Mouse (Mus musculus) midbrain, embryonic 13.5 days (tissue): Measurements from ENCODE around the gene Srsf2. TPM values are rescaled to one million over a fixed set of nuclear protein-coding genes. Genes with fewer than 3 reads are reported as not detected.

ENCODE experiments used
- ATAC-seq: fragments of 200-750 bp; cut with Nextera tagmentation; 2 replicates; pipeline ENCODE4 v1.8.0; 2017; ENCODE audit warnings: mild to moderate bottlenecking, moderate TSS enrichment, moderate library complexity
- H3K27ac ChIP-seq: fragments of 300-500 bp; sonication (generic); 2 replicates; pipeline ENCODE4 v1.5.1; 2015; ENCODE audit warnings: inconsistent platforms, mild to moderate bottlenecking, moderate library complexity
- H3K27me3 ChIP-seq: fragments of 300-500 bp; sonication (generic); 2 replicates; pipeline ENCODE4 v1.6.1; 2015; ENCODE audit warnings: mild to moderate bottlenecking, inconsistent platforms
- H3K36me3 ChIP-seq: fragments of 300-500 bp; sonication (generic); 2 replicates; pipeline ENCODE4 v1.6.1; 2015; ENCODE audit warnings: mild to moderate bottlenecking, inconsistent platforms
- H3K4me1 ChIP-seq: fragments of 300-500 bp; sonication (generic); replicated peaks from 2 replicates; pipeline ENCODE4 v1.6.1; 2015; ENCODE audit warnings: inconsistent platforms
- H3K4me2 ChIP-seq: fragments of 300-500 bp; sonication (generic); replicated peaks from 2 replicates; pipeline ENCODE4 v1.6.1; 2015; ENCODE audit warnings: moderate library complexity, mild to moderate bottlenecking, inconsistent platforms
- H3K4me3 ChIP-seq: fragments of 300-500 bp; sonication (generic); replicated peaks from 2 replicates; pipeline ENCODE4 v1.5.1; 2015; ENCODE audit warnings: mild to moderate bottlenecking, inconsistent platforms
- H3K9ac ChIP-seq: fragments of 300-500 bp; sonication (generic); replicated peaks from 2 replicates; pipeline ENCODE4 v1.6.1; 2015; ENCODE audit warnings: mild to moderate bottlenecking, inconsistent platforms
- H3K9me3 ChIP-seq: fragments of 300-500 bp; sonication (generic); 2 replicates; pipeline ENCODE4 v1.6.1; 2016; ENCODE audit warnings: mild to moderate bottlenecking, inconsistent platforms
- WGBS: fragments of 180-500 bp; shearing (Covaris S2); methylation state at CpG from one replicate; pipeline ENCODE4 v1.1.7; 2015; 5-methylcytosine and 5-hydroxymethylcytosine counted together
- polyA plus RNA-seq: library from polyadenylated mRNA; unstranded; fragments of >200 nt; fragmentation: Nextera tagmentation; extraction: Ambion mirVana; gene quantifications from 2 replicates; pipeline ENCODE4 v1.2.1, GENCODE M21; 2015

Gene Srsf2
- polyA plus RNA-seq, 1 experiment from 2014 or later, result 659 TPM

DNA sequence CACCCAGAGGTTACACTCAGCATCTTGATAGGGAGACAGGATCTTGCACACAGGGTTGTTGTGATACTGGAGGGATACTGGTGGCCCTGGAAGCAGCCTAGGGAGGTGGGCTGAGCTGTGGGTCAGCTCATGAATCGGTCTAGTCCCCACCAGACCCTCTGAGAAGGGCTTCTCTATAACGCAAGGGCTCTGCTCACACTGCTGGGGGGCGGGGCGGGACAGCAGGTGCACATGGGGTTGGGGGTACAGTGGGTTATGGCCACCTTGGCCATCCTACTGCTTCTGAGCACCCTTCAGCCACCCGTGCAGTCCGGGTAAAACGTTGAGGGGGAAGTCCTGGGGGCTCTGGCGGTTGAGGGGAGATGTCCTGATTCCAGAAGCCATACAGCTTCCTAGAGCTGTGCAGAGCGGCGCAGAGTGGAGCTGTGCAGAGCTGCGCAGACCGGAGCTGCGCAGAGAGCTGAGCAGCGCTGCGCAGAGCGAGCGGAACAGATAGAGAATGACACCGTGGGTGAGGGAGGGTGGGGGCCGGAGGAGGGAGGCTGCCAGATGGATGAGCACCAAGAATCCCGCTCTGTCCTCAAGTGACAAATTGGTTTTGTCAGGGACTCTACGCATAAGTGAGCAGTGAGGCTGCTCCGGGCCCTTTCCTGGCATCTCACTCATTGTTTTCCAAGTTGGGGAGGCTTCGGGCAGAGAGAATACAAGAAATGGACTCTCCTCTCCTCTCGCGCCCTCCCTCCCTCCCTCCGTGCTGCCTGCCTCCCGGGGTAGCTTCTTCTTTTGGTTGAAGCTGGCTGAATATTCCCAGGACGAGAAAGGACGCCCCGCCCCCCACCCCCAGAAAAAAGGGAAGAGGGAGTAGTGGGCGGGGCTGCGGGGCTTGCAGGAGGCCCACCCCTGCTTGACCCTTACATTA, 41.7 kb downstream of the Srsf2 start:
- Histone ChIP-seq H3K4me2 (peak overlapping the region; percentile 56), H3K9me3 (no peaks in the 10 kb centered on the region), H3K36me3 (no peaks in the 10 kb centered on the region), H3K27me3 (no peaks in the 10 kb centered on the region), H3K9ac (peak overlapping the region; percentile 65), H3K4me3 (peak overlapping the region; percentile 32), H3K4me1 (peaks cover 75% of the 10 kb centered on the region), H3K27ac (peak overlapping the region; percentile 98)
- 5% methylated on average over 30 of the region's 32 CpGs for WGBS
- peak; percentile 95 for ATAC-seq

GRCm38 (mm10) chr11:116810528-116810927, 42.4 kb downstream of the Srsf2 start:
- peaks cover 72% of the 10 kb centered on the region for H3K4me1 ChIP-seq
- 30% methylated on average over 11 of the region's 11 CpGs for WGBS
- no peaks in the 10 kb centered on the region for H3K36me3 ChIP-seq
- H3K4me2 ChIP-seq, result peak overlapping the region; percentile 56
- peak overlapping the region; percentile 65 for H3K9ac ChIP-seq
- H3K27me3 ChIP-seq, result no peaks in the 10 kb centered on the region
- ATAC-seq, result no peak
- peak overlapping the region; percentile 98 for H3K27ac ChIP-seq
- H3K4me3 ChIP-seq, result peak overlapping the region; percentile 32
- H3K9me3 ChIP-seq, result no peaks in the 10 kb centered on the region

DNA sequence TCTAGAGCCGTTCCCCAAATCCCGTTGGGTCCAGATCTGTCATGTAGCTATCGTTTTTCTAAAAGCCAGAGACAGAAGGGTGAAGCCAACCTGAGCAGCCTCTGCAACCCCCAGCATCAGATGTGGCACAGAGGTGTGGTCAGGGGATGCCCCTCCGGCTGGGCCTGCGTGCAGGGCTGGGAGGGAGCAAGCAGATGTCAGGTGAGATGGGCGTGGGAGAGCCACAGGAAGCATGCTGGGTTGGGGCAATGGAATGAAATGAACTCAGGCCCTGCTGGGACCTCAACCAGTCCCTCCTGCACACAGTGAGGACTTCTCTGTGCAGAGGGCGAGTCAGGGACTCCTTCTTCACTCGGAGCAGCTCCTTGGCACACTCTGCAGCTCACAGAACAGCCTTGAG, 43.4 kb downstream of the Srsf2 start:
- no peaks in the 10 kb centered on the region for H3K27me3 ChIP-seq
- WGBS, result 78% methylated on average over 8 of the region's 8 CpGs
- H3K9ac ChIP-seq, result no peak overlapping the region
- H3K4me3 ChIP-seq, result no peak overlapping the region
- 0 out of 2 replicates have a peak overlapping the region, but pooled peaks have one; percentile 98 for H3K27ac ChIP-seq
- ATAC-seq, result no peak
- no peaks in the 10 kb centered on the region for H3K36me3 ChIP-seq
- no peak overlapping the region for H3K4me2 ChIP-seq
- H3K4me1 ChIP-seq, result peaks cover 62% of the 10 kb centered on the region
- no peaks in the 10 kb centered on the region for H3K9me3 ChIP-seq

DNA sequence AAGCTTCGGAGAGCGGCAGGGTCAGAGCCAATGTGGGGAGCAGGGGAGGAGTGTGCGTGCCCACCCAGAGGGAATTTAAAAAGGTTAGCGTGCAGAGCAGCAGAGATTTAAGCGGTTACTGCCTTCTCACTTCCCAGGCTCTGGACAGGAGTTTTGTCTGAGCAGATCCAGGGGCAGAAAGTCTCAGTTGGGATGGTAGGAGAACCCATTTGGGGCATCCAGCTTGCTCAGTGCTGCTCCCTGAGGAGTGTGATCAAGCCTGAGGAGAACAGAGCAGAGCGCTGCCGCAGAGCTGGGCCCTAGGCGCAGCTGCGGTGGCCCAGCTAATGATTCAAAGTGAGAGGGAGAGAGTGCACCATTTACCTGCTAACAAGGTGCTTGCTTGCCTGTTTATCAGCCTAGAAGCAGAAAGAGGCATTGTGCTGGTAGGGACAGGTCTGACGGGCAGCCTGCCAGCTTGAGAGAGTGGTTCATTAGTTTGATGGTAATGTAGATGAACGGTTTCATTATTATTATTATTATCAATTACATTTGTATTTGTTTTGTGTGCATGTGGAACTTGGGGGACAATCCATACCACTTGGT, 44.0 kb downstream of the Srsf2 start:
- Histone ChIP-seq H3K36me3 (no peaks in the 10 kb centered on the region), H3K4me1 (peaks cover 56% of the 10 kb centered on the region), H3K27ac (peak overlapping the region; percentile 47; the same call in 1 of the 2 replicates), H3K27me3 (no peaks in the 10 kb centered on the region), H3K4me2 (no peak overlapping the region), H3K9ac (0 out of 2 replicates have a peak overlapping the region, but pooled peaks have one; percentile 21), H3K9me3 (no peaks in the 10 kb centered on the region), H3K4me3 (no peak overlapping the region)
- 79% methylated on average over 11 of the region's 11 CpGs for WGBS
- ATAC-seq, result no peak

- Histone ChIP-seq H3K27me3 (no peaks in the 10 kb centered on the region), H3K4me1 (peaks cover 47% of the 10 kb centered on the region), H3K27ac (peak overlapping the region; percentile 60), H3K4me2 (no peak overlapping the region), H3K4me3 (no peak overlapping the region), H3K9ac (0 out of 2 replicates have a peak overlapping the region, but pooled peaks have one; percentile 21), H3K9me3 (no peaks in the 10 kb centered on the region), H3K36me3 (no peaks in the 10 kb centered on the region)
- 26% methylated on average over 7 of the region's 7 CpGs for WGBS
- ATAC-seq, result no peak
Observed at GRCm38 (mm10) chr11:116807938-116808606, 44.8 kb downstream of the Srsf2 start.

DNA sequence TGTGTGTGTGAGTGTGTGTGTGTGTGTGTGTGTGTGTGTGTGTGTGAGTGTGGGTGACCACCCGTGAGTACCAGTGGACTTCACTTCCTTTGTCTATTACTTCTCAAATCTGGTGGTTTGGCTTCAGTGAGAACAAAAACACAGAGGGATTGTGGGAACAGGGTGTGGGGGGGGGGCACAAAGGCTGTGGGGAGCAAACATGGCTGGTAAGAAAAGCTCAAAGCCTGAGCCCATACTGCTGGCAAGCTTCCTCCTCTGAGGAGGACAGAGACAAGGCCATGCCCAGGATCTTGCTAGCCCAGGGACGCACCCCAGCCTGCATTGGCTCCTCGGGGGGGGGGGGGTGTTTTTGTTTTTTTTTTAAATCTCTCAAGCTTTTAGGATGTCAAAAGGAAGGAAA, 45.4 kb downstream of the Srsf2 start:
- Histone ChIP-seq H3K4me3 (no peak overlapping the region), H3K4me1 (peaks cover 42% of the 10 kb centered on the region), H3K9me3 (no peaks in the 10 kb centered on the region), H3K4me2 (no peak overlapping the region), H3K9ac (no peak overlapping the region), H3K27ac (peak overlapping the region; percentile 60; the same call in 1 of the 2 replicates), H3K27me3 (no peaks in the 10 kb centered on the region), H3K36me3 (no peaks in the 10 kb centered on the region)
- WGBS, result 80% methylated on average over 3 of the region's 3 CpGs
- no peak for ATAC-seq

GRCm38 (mm10) chr11:116807116-116807515, 45.8 kb downstream of the Srsf2 start:
- no peaks in the 10 kb centered on the region for H3K36me3 ChIP-seq
- no peak overlapping the region for H3K27ac ChIP-seq
- H3K4me1 ChIP-seq, result peaks cover 38% of the 10 kb centered on the region
- no peak overlapping the region for H3K9ac ChIP-seq
- no peak for ATAC-seq
- no peaks in the 10 kb centered on the region for H3K9me3 ChIP-seq
- H3K4me2 ChIP-seq, result no peak overlapping the region
- H3K4me3 ChIP-seq, result no peak overlapping the region
- 63% methylated on average over 7 of the region's 7 CpGs for WGBS
- H3K27me3 ChIP-seq, result no peaks in the 10 kb centered on the region

GRCm38 (mm10) chr11:116806136-116807071, 46.5 kb downstream of the Srsf2 start:
- Histone ChIP-seq H3K27ac (no peak overlapping the region), H3K4me2 (no peak overlapping the region), H3K9me3 (no peaks in the 10 kb centered on the region), H3K9ac (no peak overlapping the region), H3K4me3 (no peak overlapping the region), H3K36me3 (no peaks in the 10 kb centered on the region), H3K4me1 (peaks cover 32% of the 10 kb centered on the region), H3K27me3 (no peaks in the 10 kb centered on the region)
- ATAC-seq, result no peak
- 87% methylated on average over 15 of the region's 15 CpGs for WGBS

- no peak overlapping the region for H3K4me2 ChIP-seq
- no peaks in the 10 kb centered on the region for H3K36me3 ChIP-seq
- 88% methylated on average over 5 of the region's 5 CpGs for WGBS
- no peak overlapping the region for H3K27ac ChIP-seq
- no peaks in the 10 kb centered on the region for H3K27me3 ChIP-seq
- H3K9ac ChIP-seq, result no peak overlapping the region
- no peak overlapping the region for H3K4me3 ChIP-seq
- peaks cover 3% of the 10 kb centered on the region for H3K4me1 ChIP-seq
- H3K9me3 ChIP-seq, result no peaks in the 10 kb centered on the region
- ATAC-seq, result no peak
Observed at GRCm38 (mm10) chr11:116802709-116803108, 50.2 kb downstream of the Srsf2 start.

DNA sequence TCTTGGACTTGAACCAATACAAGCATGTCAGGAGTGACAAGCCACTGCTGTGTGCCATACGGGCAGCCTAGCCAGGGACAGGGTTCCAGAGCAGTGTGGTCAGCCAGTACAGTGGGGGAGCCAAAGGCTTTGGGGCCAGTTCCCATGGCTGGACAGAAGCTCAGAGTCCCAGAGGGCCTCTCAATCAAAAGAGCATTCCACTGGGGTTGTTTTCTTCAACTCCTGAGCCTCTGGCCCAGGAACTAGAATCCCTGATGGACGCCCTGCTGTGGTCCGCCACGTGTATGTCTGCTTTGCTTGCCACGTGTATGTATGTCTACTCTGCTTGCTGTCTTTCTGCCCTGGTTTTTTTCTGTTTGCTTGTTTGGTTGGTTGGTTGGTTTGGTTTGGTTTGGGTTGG, 51.8 kb downstream of the Srsf2 start:
- no peak for ATAC-seq
- 73% methylated on average over 5 of the region's 5 CpGs for WGBS
- no peak overlapping the region for H3K4me3 ChIP-seq

More for the DNA sequence above, 51.8 kb downstream of the Srsf2 start:
- Histone ChIP-seq H3K27me3 (no peaks in the 10 kb centered on the region), H3K9ac (no peak overlapping the region), H3K4me1 (no peaks in the 10 kb centered on the region), H3K9me3 (no peaks in the 10 kb centered on the region), H3K27ac (no peak overlapping the region), H3K4me2 (no peak overlapping the region), H3K36me3 (no peaks in the 10 kb centered on the region)
